Mouse (Mus musculus) embryo, embryonic 11.5 days (tissue): ENCODE measurements around the gene Wipf2.
"Not testable (repeated sequence)": the region's sequence is repeated elsewhere in the genome, so short reads cannot be mapped to it uniquely, and the experiment has no call there.

Experiments used
- DNase-seq: peaks from one replicate; pipeline ENCODE4 v3.0.0-alpha.2; 2012; ENCODE audit warnings: low read depth, low spot score

The Wipf2 gene

GRCm38 (mm10) chr11:98907437-98908173, 44.2 kb downstream of the Wipf2 start, which contains the start of gene Cdc6:
Gene Cdc6, plus strand, starts transcription at chr11:98907801.
- DNase-seq, result peak; percentile 98

DNA sequence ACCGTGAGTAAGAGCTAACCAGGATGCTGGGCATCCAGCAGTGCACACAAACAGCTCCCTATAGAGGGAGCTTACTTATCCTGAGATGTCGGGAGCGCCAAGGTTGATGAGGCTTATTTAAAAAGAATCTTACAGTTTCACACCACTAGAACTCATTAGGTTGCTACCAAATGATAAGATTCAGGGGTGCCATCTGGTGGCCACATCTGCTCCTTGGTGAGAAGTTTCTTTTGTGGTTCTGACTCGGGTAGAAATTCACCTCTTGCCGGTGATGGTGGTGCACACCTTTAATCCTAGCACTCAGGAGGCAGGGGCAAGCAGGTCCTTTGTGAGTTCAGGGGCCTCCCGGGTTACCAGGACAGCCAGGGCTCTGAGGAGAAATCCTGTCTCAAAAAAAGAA, 46.2 kb downstream of the Wipf2 start:
- no peak for DNase-seq

DNA sequence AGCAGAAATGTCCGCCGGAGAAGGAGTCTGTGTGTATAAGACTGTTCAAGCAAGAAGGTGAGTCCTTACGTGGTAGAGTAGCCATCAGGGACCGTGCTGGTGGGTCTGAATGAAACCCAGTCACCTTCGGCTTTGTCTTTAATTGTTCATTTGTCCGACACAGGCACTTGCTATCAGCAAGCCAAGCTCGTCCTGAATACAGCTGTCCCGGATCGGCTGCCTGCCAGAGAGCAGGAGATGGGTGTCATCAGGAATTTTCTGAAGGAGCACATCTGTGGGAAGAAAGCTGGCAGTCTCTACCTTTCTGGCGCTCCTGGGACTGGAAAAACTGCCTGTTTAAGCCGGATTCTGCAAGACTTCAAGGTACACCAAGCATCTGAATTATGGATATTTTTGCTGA, 47.0 kb downstream of the Wipf2 start:
- DNase-seq, result no peak

DNA sequence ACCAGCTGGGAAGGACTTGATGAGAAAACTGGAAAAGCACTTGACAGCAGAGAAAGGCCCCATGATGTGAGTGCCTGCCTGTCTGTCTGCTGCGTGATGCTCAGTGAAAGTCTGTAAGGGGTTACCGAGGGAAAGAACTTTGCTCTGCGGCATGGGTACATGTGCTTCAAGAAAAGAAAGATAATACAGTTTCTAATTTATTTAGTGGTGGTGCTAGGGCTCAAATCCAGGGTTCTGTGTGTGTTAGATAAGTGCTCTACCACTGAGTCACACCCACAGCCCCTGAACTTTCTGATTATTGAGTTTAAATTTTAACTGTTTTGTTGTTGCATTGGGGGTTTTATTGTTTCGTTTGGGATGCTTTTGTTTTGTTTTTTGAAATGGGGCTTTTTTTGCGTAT, 48.1 kb downstream of the Wipf2 start:
- no peak for DNase-seq

- DNase-seq, result no peak
Measured at GRCm38 (mm10) chr11:98914196-98914595, 50.8 kb downstream of the Wipf2 start.

DNA sequence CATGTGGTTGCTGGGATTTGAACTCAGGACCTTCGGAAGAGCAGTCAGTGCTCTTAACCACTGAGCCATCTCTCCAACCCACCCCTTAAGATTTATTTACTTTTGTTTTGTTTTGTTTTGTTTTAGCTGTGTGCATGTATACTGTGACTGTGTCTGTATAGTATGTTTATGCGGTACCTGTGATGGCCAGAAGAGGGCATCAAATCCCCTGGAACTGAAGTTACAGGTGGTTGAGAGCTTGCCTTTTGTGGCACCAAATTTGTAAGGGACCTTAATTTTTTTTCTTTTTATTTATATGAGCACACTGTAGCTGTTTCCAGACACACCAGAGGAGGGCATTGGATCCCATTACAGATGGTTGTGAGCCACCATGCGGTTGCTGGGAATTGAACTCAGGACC, 52.9 kb downstream of the Wipf2 start:
- DNase-seq, result not testable (repeated sequence)

GRCm38 (mm10) chr11:98917428-98918005, 54.1 kb downstream of the Wipf2 start:
- DNase-seq, result no peak

- DNase-seq, result no peak
Measured at GRCm38 (mm10) chr11:98918231-98918630, 54.8 kb downstream of the Wipf2 start.

GRCm38 (mm10) chr11:98919009-98919408, 55.6 kb downstream of the Wipf2 start:
- no peak for DNase-seq

DNA sequence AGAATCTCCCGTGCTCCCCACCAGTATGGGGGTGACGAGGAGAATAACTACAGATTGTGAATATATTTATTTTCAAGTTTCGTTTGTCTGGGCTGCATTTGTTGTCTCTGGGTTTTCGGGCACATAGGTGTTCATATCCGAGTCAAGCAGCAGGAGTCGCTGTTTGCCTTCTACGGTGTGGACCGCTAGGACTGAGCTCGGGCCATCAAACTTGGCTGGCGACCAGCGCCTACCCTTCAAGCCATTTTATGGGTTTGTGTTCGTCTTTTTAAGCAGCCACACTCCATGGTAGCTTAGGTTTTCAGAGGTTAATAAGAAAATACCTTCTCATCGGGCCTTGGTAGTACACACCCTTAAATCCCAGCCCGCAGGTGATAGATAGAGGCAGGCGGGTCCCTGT, 58.4 kb downstream of the Wipf2 start:
- not testable (repeated sequence) for DNase-seq

GRCm38 (mm10) chr11:98922307-98922706, 58.9 kb downstream of the Wipf2 start:
- DNase-seq, result not testable (repeated sequence)

GRCm38 (mm10) chr11:98922851-98923711, 59.6 kb downstream of the Wipf2 start:
- DNase-seq, result not testable (repeated sequence)

DNA sequence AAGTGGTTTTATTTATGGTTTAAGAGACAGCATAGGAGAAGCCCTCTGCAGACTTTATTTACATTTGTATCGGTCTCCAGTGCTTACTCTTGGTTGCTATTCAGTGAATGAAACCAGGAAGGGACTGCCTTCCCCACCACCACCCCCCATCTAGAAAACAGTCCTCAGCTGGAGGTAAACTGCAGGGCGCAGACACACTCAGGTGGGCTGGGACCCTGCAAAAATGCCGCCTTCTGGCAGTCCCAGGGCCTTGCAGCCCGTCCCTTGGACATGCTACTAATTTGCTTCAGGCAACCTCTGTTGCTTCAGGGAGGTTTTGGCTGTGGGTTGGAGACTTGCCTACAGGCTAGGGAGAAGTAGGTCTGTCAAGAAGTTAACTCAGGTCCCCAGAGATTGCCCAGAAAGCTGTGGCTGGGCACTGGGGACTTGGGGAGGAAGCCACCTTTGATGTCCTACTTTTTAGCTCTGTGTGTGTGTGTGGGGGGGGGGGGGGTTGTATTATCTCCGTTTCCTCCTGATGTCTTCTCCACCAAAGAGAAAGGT, 61.3 kb downstream of the Wipf2 start:
- DNase-seq, result no peak

DNA sequence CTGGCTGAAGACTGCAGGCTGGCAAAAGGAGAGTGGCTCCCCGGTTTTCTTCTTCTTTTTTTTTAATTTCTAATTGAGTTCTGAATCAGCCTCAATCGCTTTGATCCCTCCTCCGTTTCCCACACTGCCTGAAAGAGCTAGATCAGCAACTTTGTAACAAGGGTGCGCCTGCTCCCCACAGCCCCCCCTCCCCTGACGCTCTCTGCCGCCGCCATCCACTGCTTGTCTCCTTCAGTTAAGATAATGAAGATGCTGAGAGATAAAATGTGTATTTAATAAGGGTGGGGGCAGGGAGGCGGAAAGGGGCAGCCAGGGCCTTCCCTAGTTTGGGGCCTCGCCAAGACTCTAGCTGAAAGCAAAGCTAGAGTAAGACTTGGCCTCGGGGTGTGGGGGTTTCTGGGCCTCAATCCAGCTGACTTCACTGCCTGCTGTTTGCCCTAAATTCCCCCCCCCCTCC, 61.9 kb downstream of the Wipf2 start:
- no peak for DNase-seq

GRCm38 (mm10) chr11:98925868-98926311, 62.5 kb downstream of the Wipf2 start:
- DNase-seq, result peak; percentile 72

DNA sequence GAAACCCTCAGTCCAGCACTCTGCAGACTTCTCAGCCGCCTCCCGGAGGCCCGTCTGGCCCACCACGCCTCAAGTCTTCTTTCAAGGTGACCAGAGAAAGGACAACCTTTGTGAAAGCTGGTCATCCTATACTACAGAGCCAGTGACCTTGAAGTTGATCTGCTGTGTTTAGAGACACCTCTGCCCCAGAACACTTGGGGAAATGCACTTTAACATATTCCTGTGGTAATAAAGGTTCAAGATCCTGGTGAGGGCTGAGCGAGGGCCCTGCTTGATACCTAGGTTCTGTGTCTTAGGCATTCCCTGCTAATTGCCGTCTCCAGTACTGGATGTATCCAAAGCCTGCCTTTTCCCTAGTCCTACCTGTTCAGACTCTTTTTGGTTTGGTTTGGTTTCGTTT, 63.1 kb downstream of the Wipf2 start:
- no peak for DNase-seq

- no peak for DNase-seq
Measured at GRCm38 (mm10) chr11:98927438-98928076, 64.1 kb downstream of the Wipf2 start, which contains the start of gene Rara. Gene Rara, plus strand, starts transcription at chr11:98927818.

GRCm38 (mm10) chr11:98928186-98928893, 64.9 kb downstream of the Wipf2 start:
- no peak for DNase-seq

DNA sequence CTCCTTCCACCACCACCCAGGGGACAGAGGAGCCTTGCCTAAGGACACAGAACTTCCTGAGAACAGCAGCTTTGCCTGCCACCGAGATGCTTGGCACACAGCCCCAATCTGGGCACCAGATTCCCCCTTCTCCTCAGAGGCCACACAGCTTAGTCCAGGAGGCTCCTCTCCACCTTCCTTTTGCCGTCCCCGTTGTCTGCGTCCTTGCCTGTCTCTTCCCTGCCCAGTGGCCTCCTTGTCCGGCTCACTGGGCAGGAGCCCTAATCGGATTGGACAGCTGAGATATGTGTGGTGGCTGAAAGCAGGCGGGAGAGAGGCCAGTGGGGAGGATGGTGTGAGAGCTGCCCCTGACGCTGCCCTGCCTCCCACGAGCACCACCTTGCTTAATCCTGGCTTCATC, 66.1 kb downstream of the Wipf2 start:
- DNase-seq, result no peak

DNA sequence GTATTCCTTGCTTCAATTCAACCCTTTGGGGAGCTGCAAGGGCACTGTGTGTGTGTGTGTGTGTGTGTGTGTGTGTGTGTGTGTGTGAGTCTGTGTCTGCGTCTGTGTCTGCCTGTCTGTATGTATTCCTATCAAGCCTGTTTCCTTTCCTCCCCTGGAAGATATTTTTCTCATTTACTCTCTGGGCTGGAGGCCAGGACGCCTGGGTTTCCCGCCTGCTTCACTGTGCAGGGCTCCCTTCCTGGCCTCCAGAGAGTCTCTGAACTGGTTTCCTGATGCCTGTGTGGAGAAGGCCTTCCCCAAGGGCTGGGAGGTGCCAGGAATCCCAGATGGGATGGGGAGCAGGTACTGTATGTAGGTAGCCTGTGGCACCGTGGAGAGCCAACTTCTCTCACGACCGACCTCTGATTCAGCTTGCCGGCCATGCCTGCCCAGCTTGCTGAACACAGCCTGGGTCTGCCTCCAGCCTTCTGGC, 66.7 kb downstream of the Wipf2 start:
- no peak for DNase-seq
